ENCODE assay signal across 10 mouse cellular contexts in the genomic region with DNA sequence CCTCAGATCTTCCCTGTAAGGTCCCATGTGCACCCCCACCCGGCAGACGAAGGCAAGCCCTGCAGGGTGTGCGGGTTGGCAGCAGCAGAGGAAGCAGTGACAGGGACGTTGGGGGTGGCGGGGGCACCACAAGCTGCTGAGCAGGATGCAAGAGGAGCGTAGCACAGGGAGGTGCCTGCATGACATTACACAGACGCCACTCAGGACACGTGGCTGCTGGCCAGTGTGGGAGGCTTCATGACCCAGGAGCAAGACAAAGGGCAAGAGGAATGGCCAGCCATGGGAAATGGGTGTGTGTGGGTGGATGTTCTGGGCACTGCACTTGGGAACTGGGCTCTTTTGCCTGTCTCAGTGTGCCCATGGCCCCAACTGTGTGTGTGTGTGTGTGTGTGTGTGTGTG. TPM values are rescaled to one million over a fixed set of nuclear protein-coding genes. Genes with fewer than 3 reads are reported as not detected.
DNase-seq lines count a peak whose midpoint lies in the region; ATAC-seq and TF ChIP-seq lines count a peak whose summit lies in the region.
"Had no signal": no experiment of that assay in that cellular context is flagged by ENCODE, and none has a peak within 500 bp of the region (broad histone marks: within the 10 kb centered on the region; RNA-seq: fewer than 3 reads in every experiment).

No protein-coding gene starts in this region.

- H3K9ac ChIP-seq in heart, postnatal 0 days (replicated peaks; ENCODE audit: low read depth, low read length), result no peak overlapping the region
- H3K9ac ChIP-seq in forebrain, embryonic 15.5 days (replicated peaks), result no peak overlapping the region
- H3K9ac ChIP-seq: neural tube, embryonic 13.5 days had no signal

- intact Hi-C loops in left cerebral cortex, postnatal 36 days (cut with DNase I), result loop anchor here (10.0 kb wide), 1 partner anchor 175 kb away; no protein-coding TSS in a partner anchor

- no peak for TF ChIP-seq EP300 in heart, postnatal 0 days (IDR thresholded peaks at IDR 0.05; ENCODE audit: low read depth)

- no peaks in the 10 kb centered on the region for H3K27me3 ChIP-seq in heart, postnatal 0 days (ENCODE audit: control insufficient read depth, insufficient read depth, low read length)
- no peaks in the 10 kb centered on the region for H3K27me3 ChIP-seq in forebrain, embryonic 15.5 days
- H3K27me3 ChIP-seq: neural tube, embryonic 13.5 days had no signal

- ATAC-seq in frontal cortex, adult (ENCODE audit: low TSS enrichment), result peak; percentile 66; the same call in 1 of the 2 replicates
- ATAC-seq in heart, postnatal 0 days (ENCODE audit: insufficient read depth, low read depth), result peak; percentile 54
- no peak for ATAC-seq in megakaryocyte progenitor cell, adult 5-6 weeks (replicated peaks; ENCODE audit: poor library complexity)
- ATAC-seq in forebrain, embryonic 15.5 days (replicated peaks), result no peak

- no peak overlapping the region for H3K4me3 ChIP-seq in heart, postnatal 0 days (ENCODE audit: low read depth, low read length)
- H3K4me3 ChIP-seq in forebrain, embryonic 15.5 days, result no peak overlapping the region
- H3K4me3 ChIP-seq: erythroblast, embryonic 14.5 days; neural tube, embryonic 13.5 days had no signal

- H3K36me3 ChIP-seq in heart, postnatal 0 days (replicated peaks; ENCODE audit: control insufficient read depth, insufficient read depth, low read length), result peaks cover 25% of the 10 kb centered on the region
- peaks cover 38% of the 10 kb centered on the region for H3K36me3 ChIP-seq in forebrain, embryonic 15.5 days

- DNase-seq in frontal cortex, postnatal 14 days (ENCODE audit: low spot score in 2 of 2), result no peak
- peak; percentile 73 for DNase-seq in Muller cell, postnatal 12 days (ENCODE audit: inconsistent ontology term)
- peak; percentile 61 for DNase-seq in heart, postnatal 0 days (ENCODE audit: low spot score)
- DNase-seq in left cerebral cortex, postnatal 36 days (ENCODE audit: low spot score in 2 of 2), result peak; percentile 52 to 53
- DNase-seq in retina, embryonic 14.5 days (ENCODE audit: low spot score), result no peak

- H3K9me3 ChIP-seq in heart, postnatal 0 days (replicated peaks; ENCODE audit: control insufficient read depth, low read length), result no peaks in the 10 kb centered on the region
- H3K9me3 ChIP-seq in forebrain, embryonic 15.5 days, result no peaks in the 10 kb centered on the region
- H3K9me3 ChIP-seq: neural tube, embryonic 13.5 days had no signal

- no peak for TF ChIP-seq CTCF in heart, postnatal 0 days (IDR thresholded peaks at IDR 0.05; ENCODE audit: low read depth)

- 25% methylated on average over 8 of the region's 8 CpGs for WGBS in heart, postnatal 0 days
- 89% methylated on average over 8 of the region's 8 CpGs for WGBS in forebrain, embryonic 15.5 days

- no peak overlapping the region for H3K4me2 ChIP-seq in heart, postnatal 0 days (ENCODE audit: low read depth, low read length)
- no peak overlapping the region for H3K4me2 ChIP-seq in forebrain, embryonic 15.5 days (replicated peaks)
- H3K4me2 ChIP-seq: neural tube, embryonic 13.5 days had no signal

- peaks cover 19% of the 10 kb centered on the region for H3K4me1 ChIP-seq in heart, postnatal 0 days (ENCODE audit: control insufficient read depth, insufficient read depth)
- no peaks in the 10 kb centered on the region for H3K4me1 ChIP-seq in forebrain, embryonic 15.5 days
- H3K4me1 ChIP-seq: neural tube, embryonic 13.5 days had no signal

- peak overlapping the region; percentile 88 for H3K27ac ChIP-seq in heart, postnatal 0 days (ENCODE audit: low read depth)
- H3K27ac ChIP-seq in forebrain, embryonic 15.5 days (replicated peaks), result no peak overlapping the region
- H3K27ac ChIP-seq: neural tube, embryonic 13.5 days had no signal

RNA-seq across cellular contexts. Expression of gene Ehd2, which starts 12.9 kb away (rescaled TPM):
- 66.7 and 80.0 TPM in 2 replicates for total RNA-seq in heart, postnatal 0 days (2014; rRNA removed; ENCODE audit: low replicate concordance)
- 47.5 and 48.7 TPM in 2 replicates for polyA plus RNA-seq in heart, postnatal 0 days (2015; fragmentation: Nextera tagmentation; extraction: Ambion mirVana)
- 1 to 10 TPM; 3.5 to 6.8 TPM for total RNA-seq in left cerebral cortex, postnatal 36 days (2021)
- total RNA-seq in megakaryocyte progenitor cell, adult 5-6 weeks (2015), result 0.07 and 0.27 TPM in 2 replicates
- total RNA-seq in megakaryocyte progenitor cell, adult 5-6 weeks (2017), result 0.21 and 0.24 TPM in 2 replicates
- polyA plus RNA-seq in forebrain, embryonic 15.5 days (2015; fragmentation: Nextera tagmentation; extraction: Ambion mirVana), result 3.7 and 5.0 TPM in 2 replicates

RNA-seq across cellular contexts. Expression of gene Nop53, which starts 34.4 kb away (rescaled TPM):
- total RNA-seq in heart, postnatal 0 days (2014; rRNA removed; ENCODE audit: low replicate concordance), result 81.6 and 102 TPM in 2 replicates
- 120 and 128 TPM in 2 replicates for polyA plus RNA-seq in heart, postnatal 0 days (2015; fragmentation: Nextera tagmentation; extraction: Ambion mirVana)
- total RNA-seq in left cerebral cortex, postnatal 36 days (2021), result 100 to 1,000 TPM; 113 to 130 TPM
- total RNA-seq in megakaryocyte progenitor cell, adult 5-6 weeks (2015), result 64.0 and 65.0 TPM in 2 replicates
- total RNA-seq in megakaryocyte progenitor cell, adult 5-6 weeks (2017), result 230 and 286 TPM in 2 replicates
- 144 and 150 TPM in 2 replicates for polyA plus RNA-seq in forebrain, embryonic 15.5 days (2015; fragmentation: Nextera tagmentation; extraction: Ambion mirVana)

RNA-seq across cellular contexts. Expression of gene Selenow, which starts 58.0 kb away (rescaled TPM):
- 292 and 404 TPM in 2 replicates for total RNA-seq in heart, postnatal 0 days (2014; rRNA removed; ENCODE audit: low replicate concordance)
- polyA plus RNA-seq in heart, postnatal 0 days (2015; fragmentation: Nextera tagmentation; extraction: Ambion mirVana), result 632 and 642 TPM in 2 replicates
- 1,000 to 10,000 TPM; 1,151 to 1,335 TPM for total RNA-seq in left cerebral cortex, postnatal 36 days (2021)
- total RNA-seq in megakaryocyte progenitor cell, adult 5-6 weeks (2015), result 69.8 and 85.4 TPM in 2 replicates
- total RNA-seq in megakaryocyte progenitor cell, adult 5-6 weeks (2017), result 23.7 and 30.0 TPM in 2 replicates
- polyA plus RNA-seq in forebrain, embryonic 15.5 days (2015; fragmentation: Nextera tagmentation; extraction: Ambion mirVana), result 1,503 and 1,574 TPM in 2 replicates

Comparison
In these comparisons a context has a peak if more than half of its experiments do, and no peak if none do; other contexts are left out.
1. ATAC-seq: peak in frontal cortex, adult (single experiment) and heart, postnatal 0 days (single experiment); none in megakaryocyte progenitor cell, adult 5-6 weeks (single experiment) and forebrain, embryonic 15.5 days (single experiment).
2. DNase-seq: peak in Muller cell, postnatal 12 days (single experiment), heart, postnatal 0 days (single experiment) and left cerebral cortex, postnatal 36 days (2 of 2); none in frontal cortex, postnatal 14 days (0 of 2) and retina, embryonic 14.5 days (single experiment).